Mouse (Mus musculus) heart, adult 2 months (tissue): ENCODE measurements around the gene Rps6kc1.

ENCODE experiments used
- CTCF ChIP-seq: fragments of 200-600 bp; IDR thresholded peaks from 2 replicates; pipeline ENCODE4 v1.8.1; 2022; ENCODE audit warnings: antibody characterized with exemption, mild to moderate bottlenecking, moderate library complexity
- EP300 ChIP-seq: fragments of 200-500 bp; IDR thresholded peaks from 2 replicates; pipeline ENCODE4 v1.6.1; 2011; ENCODE audit warnings: low read depth, low read length, control low read depth; ENCODE audit not compliant: insufficient read depth
- POLR2A ChIP-seq: fragments of 200-500 bp; IDR thresholded peaks from 2 replicates; pipeline ENCODE4 v1.6.1; 2011; ENCODE audit warnings: mild to moderate bottlenecking, low read depth, low read length, control low read depth; ENCODE audit not compliant: insufficient read depth

DNA sequence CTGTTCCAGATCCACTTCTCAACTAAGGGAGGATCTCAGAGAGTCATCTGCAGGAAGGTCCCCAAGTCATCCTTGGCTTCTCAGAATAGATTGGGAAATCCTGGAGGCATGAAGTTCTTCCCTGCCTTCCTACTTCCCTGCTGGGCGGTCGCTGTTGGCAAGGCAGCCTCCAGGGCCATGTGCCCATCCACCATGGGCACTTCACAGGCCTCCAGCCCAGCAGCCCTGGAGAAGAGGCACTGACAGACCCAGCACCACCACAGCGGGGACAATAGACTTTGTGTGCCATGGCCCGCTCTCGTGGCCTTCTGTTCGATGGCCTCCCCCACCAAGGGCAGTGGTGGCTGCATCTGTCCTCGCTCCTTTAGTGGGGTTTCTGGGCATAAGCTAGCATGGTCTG, 228.5 kb downstream of the Rps6kc1 start:
- TF ChIP-seq CTCF (no peak), POLR2A (no peak), EP300 (no peak)
